Mouse (Mus musculus): Measurements from ENCODE around the gene Kcnd3.

Kcnd3 gene

DNA sequence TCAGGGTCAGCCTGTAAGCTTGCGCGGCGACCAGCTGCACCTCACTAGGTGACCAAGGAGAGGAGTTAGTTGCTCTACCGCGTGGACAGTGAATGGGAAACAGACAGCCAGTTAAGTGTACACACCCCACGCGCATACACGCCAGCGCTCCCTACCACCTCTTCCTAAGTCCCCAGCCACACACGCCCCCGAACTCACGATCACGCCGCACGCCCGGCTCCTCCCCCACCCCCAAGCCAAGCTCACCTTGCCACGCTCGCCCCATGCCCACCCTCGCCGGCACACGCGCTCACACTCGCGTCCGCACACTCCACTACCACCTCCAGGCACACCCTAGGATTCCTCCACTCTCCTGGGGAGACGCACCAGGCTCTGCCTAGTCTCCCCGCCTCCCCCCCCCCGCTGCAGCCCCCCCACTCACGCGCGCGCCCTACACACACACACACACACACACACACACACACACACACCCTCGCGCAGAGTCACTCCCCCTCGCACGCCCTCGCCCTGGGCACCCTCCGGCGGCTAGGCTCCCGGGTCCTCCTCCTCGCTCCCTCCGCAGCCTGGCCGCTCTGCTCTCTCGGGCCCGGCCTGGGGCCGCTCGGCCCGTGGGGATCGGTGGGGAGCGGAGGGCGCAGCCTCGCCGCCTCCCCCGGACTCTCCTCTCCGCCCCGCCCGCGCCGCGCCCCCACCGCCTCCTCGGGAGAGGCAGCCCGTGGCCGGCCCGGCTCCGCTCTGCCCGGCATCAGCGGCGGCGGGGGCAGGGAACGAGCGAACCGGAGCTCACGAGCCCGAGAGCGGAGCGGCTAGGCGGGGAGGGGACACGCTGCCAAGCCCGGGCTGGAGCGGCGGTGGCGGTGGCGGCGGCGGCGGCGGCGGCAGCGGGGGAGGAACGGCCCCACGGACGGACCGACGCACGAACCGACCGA, at the start of gene Kcnd3:
TSS of gene Kcnd3 (plus strand) at position 704 of the 929 bp plus-strand sequence.
- no peak for DNase-seq (ENCODE audit: low spot score in 2 of 2)

DNA sequence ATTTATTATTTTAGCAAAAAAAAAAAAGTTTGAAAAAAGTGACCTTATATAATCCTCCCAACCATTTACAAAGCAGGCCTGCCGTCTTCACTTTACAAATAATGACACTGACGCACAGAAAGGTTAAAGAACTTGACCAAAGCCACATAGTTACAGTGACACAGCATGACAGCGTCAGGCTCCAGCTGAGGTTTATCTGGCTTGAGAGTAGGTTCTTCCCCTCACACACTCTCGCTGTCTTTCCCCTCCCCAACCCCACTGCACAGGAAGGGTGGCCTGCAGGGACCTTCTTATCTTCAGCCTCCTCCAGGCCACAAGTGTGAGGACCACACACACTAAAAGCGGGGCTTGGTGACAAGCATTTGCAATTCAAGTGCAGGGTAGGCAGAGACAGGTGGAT, 49.5 kb upstream of the Kcnd3 start:
- DNase-seq (ENCODE audit: low spot score in 2 of 2), result no peak

DNA sequence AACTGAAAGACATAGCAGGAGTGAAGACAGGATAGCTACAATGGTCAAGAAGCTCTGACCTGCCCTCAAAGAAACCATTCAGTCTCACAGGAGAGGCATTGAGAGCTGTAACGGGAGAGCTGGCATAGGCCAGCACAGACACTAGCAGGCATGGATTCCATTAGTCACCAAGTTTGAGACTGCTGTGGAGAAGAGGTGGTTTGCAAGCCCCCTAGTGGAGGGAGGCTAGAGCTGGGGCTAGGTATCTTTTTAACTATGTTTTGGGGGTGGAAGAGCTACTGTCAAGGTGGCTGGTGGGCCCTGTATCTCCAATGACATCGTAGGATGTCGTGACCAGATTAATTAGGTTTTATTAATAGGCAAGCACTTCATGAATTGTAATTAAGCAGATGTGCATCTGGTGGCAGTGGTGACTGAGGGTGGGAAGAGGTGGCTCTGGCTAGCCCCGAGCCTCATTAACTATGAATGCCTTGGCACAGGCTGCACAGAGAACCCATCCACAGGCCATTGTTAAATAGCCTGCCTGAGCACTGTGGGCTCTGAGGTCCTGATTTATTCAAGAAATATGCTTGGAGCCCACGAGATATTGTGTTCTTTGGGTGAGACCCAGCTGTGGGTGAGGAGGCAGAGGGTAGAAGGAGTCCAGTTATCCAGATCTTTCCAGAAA, 48.6 kb upstream of the Kcnd3 start:
- DNase-seq (ENCODE audit: low spot score in 2 of 2), result no peak

- DNase-seq (ENCODE audit: low spot score in 2 of 2), result no peak
Observed at GRCm38 (mm10) chr3:105404077-105404446, 48.1 kb upstream of the Kcnd3 start.

- DNase-seq (ENCODE audit: low spot score in 2 of 2), result no peak
Observed at GRCm38 (mm10) chr3:105405516-105405915, 46.6 kb upstream of the Kcnd3 start.

GRCm38 (mm10) chr3:105406036-105406435, 46.1 kb upstream of the Kcnd3 start:
- no peak for DNase-seq (ENCODE audit: low spot score in 2 of 2)

- no peak for DNase-seq (ENCODE audit: low spot score in 2 of 2)
Observed at GRCm38 (mm10) chr3:105408211-105408610, 43.9 kb upstream of the Kcnd3 start.

DNA sequence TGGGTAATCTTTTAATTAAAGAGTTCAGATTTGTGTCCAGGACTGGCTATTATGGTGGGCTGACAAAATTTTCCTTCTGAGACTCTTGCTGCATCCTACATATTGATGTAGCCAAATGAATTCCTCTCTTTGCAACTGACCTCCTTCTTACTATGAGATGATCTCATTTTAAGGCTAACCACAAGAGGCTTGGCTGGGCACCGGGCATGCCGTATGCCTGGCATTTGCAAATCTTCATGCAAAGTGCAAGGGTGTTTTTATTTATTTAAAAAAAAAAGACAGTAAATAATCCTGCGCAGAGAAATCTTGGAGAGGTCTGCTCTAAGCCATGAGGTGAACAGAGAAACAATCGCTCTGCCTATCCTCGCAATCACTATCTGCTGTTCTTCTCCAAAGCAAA, 41.3 kb upstream of the Kcnd3 start:
- DNase-seq (ENCODE audit: low spot score in 2 of 2), result no peak

GRCm38 (mm10) chr3:105411776-105412175, 40.4 kb upstream of the Kcnd3 start:
- no peak for DNase-seq (ENCODE audit: low spot score in 2 of 2)

DNA sequence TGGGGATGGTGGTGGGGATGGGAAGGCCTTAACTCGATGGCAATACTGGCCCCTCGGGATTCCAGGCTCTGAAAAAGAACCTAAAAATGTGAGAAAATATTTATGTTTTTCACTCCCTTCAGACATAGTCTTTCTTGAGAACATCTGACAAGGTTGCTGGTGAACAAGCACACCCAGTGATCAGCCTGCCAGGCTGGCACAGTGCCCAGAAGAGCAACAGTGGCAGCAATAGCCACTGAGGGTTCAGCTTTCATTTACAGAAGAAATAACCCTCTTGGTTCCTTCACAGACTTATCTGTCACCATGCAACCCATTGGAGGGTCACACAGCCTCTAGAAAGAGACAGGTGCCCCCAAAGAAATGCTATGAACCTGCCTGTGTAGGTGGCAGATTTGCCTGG, 39.9 kb upstream of the Kcnd3 start:
- DNase-seq (ENCODE audit: low spot score in 2 of 2), result no peak

GRCm38 (mm10) chr3:105412681-105413080, 39.4 kb upstream of the Kcnd3 start:
- DNase-seq (ENCODE audit: low spot score in 2 of 2), result no peak

DNA sequence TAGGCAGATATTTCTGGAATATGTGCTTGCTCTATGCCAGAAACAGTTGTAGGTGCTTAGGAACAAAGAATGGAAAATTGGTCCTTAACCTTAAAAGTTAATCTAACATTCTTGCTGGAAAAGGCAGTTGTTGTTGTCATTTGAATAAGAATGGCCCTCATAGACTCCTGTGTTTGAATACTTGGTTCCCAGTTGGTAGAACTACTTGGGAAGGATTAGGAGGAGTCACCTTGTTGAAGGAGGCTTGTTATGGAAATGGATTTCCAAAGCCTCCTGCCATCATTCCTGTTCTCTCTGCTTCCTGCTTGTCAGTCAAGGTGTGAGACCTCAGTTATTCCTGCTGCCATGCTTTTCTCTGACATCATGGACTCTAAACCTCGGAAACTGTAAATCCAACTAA, 33.7 kb upstream of the Kcnd3 start:
- no peak for DNase-seq (ENCODE audit: low spot score in 2 of 2)

GRCm38 (mm10) chr3:105422391-105422790, 29.7 kb upstream of the Kcnd3 start:
- no peak for DNase-seq (ENCODE audit: low spot score in 2 of 2)

DNA sequence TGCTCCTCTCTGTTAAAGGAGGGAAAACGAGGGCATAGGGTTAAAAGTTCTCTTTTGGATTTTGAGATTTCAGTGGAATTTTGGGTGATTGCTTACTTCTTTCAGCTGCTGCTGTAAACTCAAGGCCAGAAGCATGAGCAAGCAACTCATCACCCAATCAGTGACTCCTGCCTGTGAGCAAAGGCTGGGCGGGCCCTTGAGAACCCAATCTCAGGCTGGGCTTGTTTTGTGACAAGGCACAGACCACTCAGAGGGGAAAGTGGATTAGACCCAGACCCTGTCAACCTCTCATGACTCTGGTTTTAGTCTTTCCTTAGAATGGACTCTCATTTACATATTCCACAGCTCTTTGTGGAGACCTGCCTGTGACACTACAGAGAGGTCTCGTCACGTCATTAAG, 28.7 kb upstream of the Kcnd3 start:
- no peak for DNase-seq (ENCODE audit: low spot score in 2 of 2)

DNA sequence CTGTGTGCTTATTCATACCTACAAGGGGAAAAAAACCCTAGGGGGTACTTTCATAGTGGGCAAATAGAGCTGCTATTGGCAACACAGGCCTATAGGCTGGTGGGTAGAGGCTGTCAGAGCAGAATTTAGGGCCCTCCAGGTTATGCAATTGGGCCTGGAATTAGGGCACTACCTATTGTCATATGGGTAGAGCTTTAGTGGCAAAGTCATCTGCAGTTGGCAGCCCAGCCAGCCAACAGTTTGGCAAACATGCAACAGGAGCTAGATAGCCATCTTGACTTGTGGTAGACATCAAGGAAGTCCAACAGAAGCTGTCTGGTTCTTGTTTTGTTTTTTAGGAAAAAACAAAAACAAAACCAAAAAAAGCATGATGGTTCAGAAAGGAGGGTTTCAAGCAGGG, 23.5 kb upstream of the Kcnd3 start:
- DNase-seq (ENCODE audit: low spot score in 2 of 2), result no peak

- no peak for DNase-seq (ENCODE audit: low spot score in 2 of 2)
Observed at GRCm38 (mm10) chr3:105436383-105436782, 15.7 kb upstream of the Kcnd3 start.

DNA sequence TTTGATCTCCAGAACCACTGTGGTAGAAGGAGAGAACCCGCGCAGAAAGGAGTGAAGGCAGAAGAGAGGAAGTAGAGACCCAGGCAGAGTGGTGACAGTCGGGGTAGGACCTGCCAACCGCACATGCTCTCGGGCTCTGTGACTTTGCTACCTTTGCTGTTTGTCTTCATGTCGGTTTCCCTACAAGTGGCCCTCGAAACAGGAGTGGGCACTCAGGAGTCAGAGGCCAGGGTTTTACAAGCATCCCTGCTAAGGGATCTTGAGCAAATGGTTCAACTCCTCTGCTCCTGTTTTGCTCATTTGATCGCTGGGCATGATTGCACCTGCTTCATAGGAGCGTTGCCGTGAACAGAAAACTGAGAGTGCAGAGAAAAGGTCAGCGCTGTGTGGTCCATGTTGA, 15.2 kb upstream of the Kcnd3 start:
- no peak for DNase-seq (ENCODE audit: low spot score in 2 of 2)

DNA sequence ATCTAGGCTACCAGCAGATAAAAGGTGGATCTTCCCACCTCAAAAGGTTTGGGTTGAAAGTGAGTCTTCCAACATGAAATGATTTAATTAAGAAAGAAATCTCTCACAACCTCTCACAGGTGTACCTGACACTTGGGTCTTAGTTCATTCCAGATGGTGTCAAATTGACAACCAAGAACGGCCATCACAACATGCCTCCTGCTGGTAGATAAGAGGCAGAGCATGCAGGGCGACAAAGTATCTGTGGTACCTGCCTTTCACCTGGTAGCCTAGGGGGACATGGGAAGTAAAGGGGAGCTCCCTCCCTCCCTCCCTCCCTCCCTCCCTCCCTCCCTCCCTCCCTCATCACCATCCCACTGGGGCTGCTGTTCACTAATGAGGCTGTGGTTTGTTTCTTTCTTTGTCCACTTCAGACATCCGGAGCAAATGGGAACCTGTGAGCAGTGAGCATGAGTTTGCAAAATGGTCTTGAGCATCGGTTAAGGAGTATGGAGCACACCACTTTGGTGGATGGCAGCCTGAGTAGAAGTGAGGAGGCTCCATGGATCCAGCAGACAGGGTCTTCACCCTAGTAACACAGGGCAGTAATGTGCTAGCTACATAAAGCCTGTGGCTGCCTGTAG, 11.1 kb upstream of the Kcnd3 start:
- DNase-seq (ENCODE audit: low spot score in 2 of 2), result no peak

- DNase-seq (ENCODE audit: low spot score in 2 of 2), result no peak
Observed at GRCm38 (mm10) chr3:105450641-105451470, 1.3 kb upstream of the Kcnd3 start.

GRCm38 (mm10) chr3:105452556-105453213, 555 bp downstream of the Kcnd3 start:
- DNase-seq (ENCODE audit: low spot score in 2 of 2), result no peak

- no peak for DNase-seq (ENCODE audit: low spot score in 2 of 2)
Observed at GRCm38 (mm10) chr3:105453214-105453950, 1.3 kb downstream of the Kcnd3 start.

Measured in spleen, postnatal 14 days (tissue).